Mouse (Mus musculus) kidney, postnatal 14 days (tissue): Measurements from ENCODE around the gene Foxb1.

ENCODE experiments used
- DNase-seq: peaks from one replicate; pipeline ENCODE4 v3.0.0; 2022; ENCODE audit warnings: mixed read lengths

The Foxb1 gene

GRCm38 (mm10) chr9:69760371-69761301 lies at the start of gene Foxb1:
Gene Foxb1 (minus strand): TSS chr9:69760940.
- no peak for DNase-seq

GRCm38 (mm10) chr9:69790562-69790961 lies 29.8 kb upstream of the Foxb1 start:
- DNase-seq, result peak; percentile 6

GRCm38 (mm10) chr9:69779996-69780395 lies 19.3 kb upstream of the Foxb1 start:
- no peak for DNase-seq

- DNase-seq, result no peak
These were observed 9.3 kb upstream of the Foxb1 start for GRCm38 (mm10) chr9:69769949-69770585.

GRCm38 (mm10) chr9:69769091-69769948 lies 8.6 kb upstream of the Foxb1 start:
- DNase-seq, result no peak

- DNase-seq, result no peak
These were observed 7.6 kb upstream of the Foxb1 start for GRCm38 (mm10) chr9:69768136-69768875.

- no peak for DNase-seq
These were observed 6.7 kb upstream of the Foxb1 start for GRCm38 (mm10) chr9:69767421-69767820.

GRCm38 (mm10) chr9:69766936-69767335 lies 6.2 kb upstream of the Foxb1 start:
- no peak for DNase-seq

- DNase-seq, result no peak
These were observed 5.6 kb upstream of the Foxb1 start for GRCm38 (mm10) chr9:69766301-69766700.

- no peak for DNase-seq
These were observed 4.8 kb upstream of the Foxb1 start for GRCm38 (mm10) chr9:69765483-69766050.

GRCm38 (mm10) chr9:69764586-69765482 lies 4.1 kb upstream of the Foxb1 start:
- DNase-seq, result no peak

GRCm38 (mm10) chr9:69763681-69764585 lies 3.2 kb upstream of the Foxb1 start:
- no peak for DNase-seq

- no peak for DNase-seq
These were observed 2.0 kb upstream of the Foxb1 start for GRCm38 (mm10) chr9:69762703-69763102.

GRCm38 (mm10) chr9:69762221-69762620 lies 1.5 kb upstream of the Foxb1 start:
- DNase-seq, result no peak

- DNase-seq, result no peak
These were observed 829 bp upstream of the Foxb1 start for GRCm38 (mm10) chr9:69761569-69761968.

GRCm38 (mm10) chr9:69759721-69760221 lies 969 bp downstream of the Foxb1 start:
- DNase-seq, result no peak

GRCm38 (mm10) chr9:69758946-69759615 lies 1.7 kb downstream of the Foxb1 start:
- no peak for DNase-seq

- DNase-seq, result no peak
These were observed 2.2 kb downstream of the Foxb1 start for GRCm38 (mm10) chr9:69758506-69758905.

- DNase-seq, result no peak
These were observed 3.5 kb downstream of the Foxb1 start for GRCm38 (mm10) chr9:69757254-69757653.
